Mouse (Mus musculus) megakaryocyte, embryonic 14.5 days (primary cell): Measurements from ENCODE around the gene Lamb3. TPM values are rescaled to one million over a fixed set of nuclear protein-coding genes. Genes with fewer than 3 reads are reported as not detected.

Source experiments
- H3K27me3 ChIP-seq: replicated peaks from 2 replicates; pipeline ENCODE3; 2012; ENCODE audit warnings: inconsistent platforms
- H3K36me3 ChIP-seq: replicated peaks from 2 replicates; pipeline ENCODE3; 2012; ENCODE audit warnings: low read length, inconsistent platforms, mixed read lengths
- H3K4me1 ChIP-seq: 2 replicates; pipeline ENCODE4 v1.6.1; 2012; ENCODE audit warnings: inconsistent platforms
- H3K4me3 ChIP-seq: replicated peaks from 2 replicates; pipeline ENCODE3; 2012; ENCODE audit warnings: moderate library complexity, mild to moderate bottlenecking, inconsistent platforms
- H3K9me3 ChIP-seq: 2 replicates; pipeline ENCODE4 v1.6.1; 2012; ENCODE audit warnings: inconsistent platforms
- FLI1 ChIP-seq: IDR thresholded peaks from 2 replicates; pipeline ENCODE4 v1.6.1; 2012; ENCODE audit warnings: low read length, inconsistent platforms, mixed read lengths
- GATA1 ChIP-seq: IDR thresholded peaks from 3 replicates; pipeline ENCODE4 v1.6.1; 2012; ENCODE audit warnings: mixed read lengths, low read length, inconsistent platforms, borderline replicate concordance
- polyA plus RNA-seq: library from polyadenylated mRNA; stranded (reverse); fragments of >175 nt; gene quantifications from 2 replicates; pipeline ENCODE4 v1.2.3, GENCODE M21; 2012; ENCODE audit warnings: low replicate concordance; ENCODE audit not compliant: insufficient read depth

Lamb3 gene
- polyA plus RNA-seq, 1 experiment, result 0.31 TPM

GRCm38 (mm10) chr1:193348261-193348962 lies 140.9 kb downstream of the Lamb3 start:
- Histone ChIP-seq H3K36me3 (no peaks in the 10 kb centered on the region), H3K27me3 (peaks cover 51% of the 10 kb centered on the region), H3K4me1 (peaks cover 4% of the 10 kb centered on the region; the same call in 1 of the 2 replicates), H3K4me3 (no peak overlapping the region), H3K9me3 (no peaks in the 10 kb centered on the region)
- TF ChIP-seq FLI1 (no peak), GATA1 (no peak)

- Histone ChIP-seq H3K27me3 (peaks cover 48% of the 10 kb centered on the region), H3K36me3 (no peaks in the 10 kb centered on the region), H3K9me3 (no peaks in the 10 kb centered on the region), H3K4me1 (peaks cover 4% of the 10 kb centered on the region; the same call in 1 of the 2 replicates), H3K4me3 (no peak overlapping the region)
- TF ChIP-seq FLI1, result no peak
- no peak for TF ChIP-seq GATA1
Measured at GRCm38 (mm10) chr1:193349702-193350545, 142.4 kb downstream of the Lamb3 start.

GRCm38 (mm10) chr1:193350546-193350801 lies 143.0 kb downstream of the Lamb3 start:
- Histone ChIP-seq H3K4me1 (peaks cover 4% of the 10 kb centered on the region; the same call in 1 of the 2 replicates), H3K4me3 (no peak overlapping the region), H3K36me3 (no peaks in the 10 kb centered on the region), H3K27me3 (peaks cover 48% of the 10 kb centered on the region), H3K9me3 (no peaks in the 10 kb centered on the region)
- no peak for TF ChIP-seq GATA1
- TF ChIP-seq FLI1, result no peak

- Histone ChIP-seq H3K4me1 (peaks cover 4% of the 10 kb centered on the region; the same call in 1 of the 2 replicates), H3K27me3 (peaks cover 45% of the 10 kb centered on the region), H3K4me3 (no peak overlapping the region), H3K9me3 (no peaks in the 10 kb centered on the region), H3K36me3 (no peaks in the 10 kb centered on the region)
- TF ChIP-seq GATA1 (no peak), FLI1 (no peak)
Measured at GRCm38 (mm10) chr1:193351583-193351982, 144.1 kb downstream of the Lamb3 start.

GRCm38 (mm10) chr1:193359199-193359598 lies 151.7 kb downstream of the Lamb3 start:
- Histone ChIP-seq H3K4me1 (no peaks in the 10 kb centered on the region), H3K27me3 (peaks cover 36% of the 10 kb centered on the region), H3K36me3 (no peaks in the 10 kb centered on the region), H3K9me3 (no peaks in the 10 kb centered on the region), H3K4me3 (no peak overlapping the region)
- TF ChIP-seq GATA1, result no peak
- TF ChIP-seq FLI1, result no peak

GRCm38 (mm10) chr1:193361181-193361580 lies 153.7 kb downstream of the Lamb3 start:
- Histone ChIP-seq H3K9me3 (no peaks in the 10 kb centered on the region), H3K4me1 (no peaks in the 10 kb centered on the region), H3K36me3 (no peaks in the 10 kb centered on the region), H3K27me3 (peaks cover 42% of the 10 kb centered on the region), H3K4me3 (no peak overlapping the region)
- TF ChIP-seq FLI1 (no peak), GATA1 (no peak)

- Histone ChIP-seq H3K4me1 (no peaks in the 10 kb centered on the region), H3K9me3 (no peaks in the 10 kb centered on the region), H3K4me3 (no peak overlapping the region), H3K36me3 (no peaks in the 10 kb centered on the region), H3K27me3 (peaks cover 42% of the 10 kb centered on the region)
- TF ChIP-seq FLI1 (no peak), GATA1 (no peak)
Measured at GRCm38 (mm10) chr1:193362078-193362477, 154.6 kb downstream of the Lamb3 start.

GRCm38 (mm10) chr1:193363801-193364231 lies 156.3 kb downstream of the Lamb3 start:
- Histone ChIP-seq H3K4me1 (no peaks in the 10 kb centered on the region), H3K4me3 (no peak overlapping the region), H3K9me3 (no peaks in the 10 kb centered on the region), H3K36me3 (no peaks in the 10 kb centered on the region), H3K27me3 (peaks cover 55% of the 10 kb centered on the region)
- no peak for TF ChIP-seq GATA1
- TF ChIP-seq FLI1, result no peak

- peaks cover 41% of the 10 kb centered on the region for H3K27me3 ChIP-seq
- no peaks in the 10 kb centered on the region for H3K4me1 ChIP-seq
- TF ChIP-seq GATA1 (no peak), FLI1 (no peak)
- H3K36me3 ChIP-seq, result no peaks in the 10 kb centered on the region
- peaks cover 9% of the 10 kb centered on the region for H3K9me3 ChIP-seq
- no peak overlapping the region for H3K4me3 ChIP-seq
Measured at GRCm38 (mm10) chr1:193368055-193368454, 160.6 kb downstream of the Lamb3 start.

GRCm38 (mm10) chr1:193369091-193369490 lies 161.6 kb downstream of the Lamb3 start:
- Histone ChIP-seq H3K36me3 (no peaks in the 10 kb centered on the region), H3K4me3 (no peak overlapping the region), H3K4me1 (no peaks in the 10 kb centered on the region), H3K27me3 (peaks cover 41% of the 10 kb centered on the region), H3K9me3 (peaks cover 17% of the 10 kb centered on the region)
- TF ChIP-seq FLI1, result no peak
- no peak for TF ChIP-seq GATA1
